Mouse (Mus musculus) G1E (cell line): ENCODE results near the gene Vps9d1.

Experiments used
- CTCF ChIP-seq: IDR thresholded peaks from 2 replicates; pipeline ENCODE4 v1.5.1; 2012; ENCODE audit warnings: low read depth, low read length, inconsistent platforms, mixed read lengths
- GATA1 ChIP-seq: IDR thresholded peaks from 2 replicates; pipeline ENCODE4 v1.6.1; 2012; ENCODE audit warnings: borderline replicate concordance, low read length, inconsistent platforms, mixed read lengths
- GATA2 ChIP-seq: IDR thresholded peaks from 2 replicates; pipeline ENCODE4 v1.6.1; 2012; ENCODE audit warnings: low read depth, low read length, inconsistent platforms, borderline replicate concordance
- POLR2AphosphoS5 ChIP-seq: IDR thresholded peaks from 2 replicates; pipeline ENCODE4 v1.6.1; 2012; ENCODE audit warnings: low read depth, low read length, inconsistent platforms; ENCODE audit not compliant: insufficient replicate concordance
- TAL1 ChIP-seq: conservative IDR thresholded peaks from 2 replicates; pipeline ENCODE4 v1.6.1; 2012; ENCODE audit warnings: low read depth, low read length, inconsistent platforms, mixed read lengths

DNA sequence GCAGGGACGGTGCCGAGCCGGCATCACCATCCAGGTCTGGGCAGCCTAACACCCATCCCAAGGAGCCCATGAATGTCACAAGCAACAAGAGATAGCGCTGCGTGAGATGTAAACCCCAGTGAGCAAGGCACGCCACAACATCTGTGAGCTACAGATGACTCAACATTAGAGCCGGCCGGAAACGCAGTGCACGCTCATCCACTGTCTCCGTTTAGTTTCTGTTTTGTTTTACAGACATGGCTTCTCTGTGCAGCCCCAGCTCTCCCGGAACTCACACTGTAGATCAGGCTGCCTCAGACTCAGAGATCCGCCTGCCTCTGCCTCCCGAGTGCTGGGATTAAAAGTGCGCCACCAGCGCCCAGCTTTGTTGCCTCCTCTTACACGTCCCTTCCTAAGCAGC is 33.2 kb upstream of the Vps9d1 start:
- TF ChIP-seq GATA1 (no peak), CTCF (no peak), POLR2AphosphoS5 (no peak), TAL1 (no peak), GATA2 (no peak)
